Mouse (Mus musculus): ENCODE results near the gene Rac3.

- TF ChIP-seq CTCF (IDR thresholded peaks at IDR 0.05; ENCODE audit: extremely low read depth, insufficient read depth, low read length) (no peak), POLR2A (IDR thresholded peaks at IDR 0.05; ENCODE audit: extremely low read depth, insufficient read depth, low read length) (no peak)
Observed at GRCm38 (mm10) chr11:120704486-120705325, 16.6 kb upstream of the Rac3 start.

Data from cortical plate, adult 2 months (tissue).